Mouse (Mus musculus) lung, postnatal 0 days (tissue): ENCODE results near the gene Gng5. TPM values are rescaled to one million over a fixed set of nuclear protein-coding genes. Genes with fewer than 3 reads are reported as not detected.

Source experiments
- ATAC-seq: fragments of 200-750 bp; cut with Nextera tagmentation; 2 replicates; pipeline ENCODE4 v1.8.0; 2017; ENCODE audit warnings: moderate library complexity
- DNase-seq: peaks from one replicate; pipeline ENCODE4 v3.0.0-alpha.2; 2016; ENCODE audit warnings: low spot score
- H3K27ac ChIP-seq: fragments of 300-500 bp; sonication (generic); 2 replicates; pipeline ENCODE4 v1.5.1; 2014; ENCODE audit warnings: antibody characterized with exemption, mild to moderate bottlenecking, low read length, mixed read lengths
- H3K27me3 ChIP-seq: fragments of 300-500 bp; sonication (generic); replicated peaks from 2 replicates; pipeline ENCODE4 v1.6.1; 2014; ENCODE audit warnings: low read length, mixed read lengths; ENCODE audit not compliant: insufficient read depth
- H3K36me3 ChIP-seq: fragments of 300-500 bp; sonication (generic); 2 replicates; pipeline ENCODE4 v1.6.1; 2014; ENCODE audit warnings: low read length, mixed read lengths; ENCODE audit not compliant: insufficient read depth
- H3K4me1 ChIP-seq: fragments of 300-500 bp; sonication (generic); 2 replicates; pipeline ENCODE4 v1.6.1; 2014; ENCODE audit warnings: antibody characterized with exemption, low read depth, low read length, mixed read lengths; ENCODE audit not compliant: insufficient read depth
- H3K4me2 ChIP-seq: fragments of 300-500 bp; sonication (generic); replicated peaks from 2 replicates; pipeline ENCODE4 v1.6.1; 2014; ENCODE audit warnings: low read depth, mild to moderate bottlenecking, low read length, moderate library complexity, mixed read lengths
- H3K4me3 ChIP-seq: fragments of 300-500 bp; sonication (generic); 2 replicates; pipeline ENCODE4 v1.5.1; 2014; ENCODE audit warnings: low read depth, low read length
- H3K9ac ChIP-seq: fragments of 300-500 bp; sonication (generic); replicated peaks from 2 replicates; pipeline ENCODE4 v1.6.1; 2014; ENCODE audit warnings: low read depth, mild to moderate bottlenecking
- H3K9me3 ChIP-seq: fragments of 300-500 bp; sonication (generic); 2 replicates; pipeline ENCODE4 v1.6.1; 2016; ENCODE audit warnings: low read length, mixed read lengths
- CTCF ChIP-seq: IDR thresholded peaks from 2 replicates; pipeline ENCODE4 v1.5.1; 2016; ENCODE audit warnings: antibody characterized with exemption, mild to moderate bottlenecking
- EP300 ChIP-seq: IDR thresholded peaks from 2 replicates; pipeline ENCODE4 v1.6.1; 2016; ENCODE audit warnings: antibody characterized with exemption, mild to moderate bottlenecking, control low read depth
- WGBS: fragments of 180-500 bp; shearing (Covaris S2); extraction: QIAGEN DNeasy Blood & Tissue Kit; methylation state at CpG from one replicate; pipeline ENCODE4 v1.1.7; 2014; 5-methylcytosine and 5-hydroxymethylcytosine counted together
- polyA plus RNA-seq: library from polyadenylated mRNA; unstranded; fragments of >200 nt; fragmentation: Nextera tagmentation; extraction: Ambion mirVana; gene quantifications from 2 replicates; pipeline ENCODE4 v1.2.1, GENCODE M21; 2015

Gene Gng5
- polyA plus RNA-seq, 1 experiment from 2014 or later = 1,414 TPM

- WGBS = under 1% methylated on average over 32 of the region's 57 CpGs
Observed at GRCm38 (mm10) chr3:146500003-146500809, 599 bp downstream of the Gng5 start.

GRCm38 (mm10) chr3:146500810-146501201 lies 1.2 kb downstream of the Gng5 start:
- Histone ChIP-seq H3K4me2 (peak overlapping the region; percentile 64), H3K27ac (peak overlapping the region; percentile 99), H3K27me3 (no peaks in the 10 kb centered on the region), H3K9me3 (no peaks in the 10 kb centered on the region), H3K4me3 (peak overlapping the region; percentile 96), H3K4me1 (peaks cover 3% of the 10 kb centered on the region; the same call in 1 of the 2 replicates), H3K36me3 (0 out of 2 replicates have a peak, but pooled peaks cover 5% of the 10 kb centered on the region), H3K9ac (peak overlapping the region; percentile 94)
- DNase-seq = no peak
- ATAC-seq = no peak
- WGBS = 3% methylated on average over 5 of the region's 5 CpGs
- TF ChIP-seq CTCF (no peak), EP300 (no peak)

More at GRCm38 (mm10) chr3:146500003-146500809, 599 bp downstream of the Gng5 start:
- peak overlapping the region; percentile 64 for H3K4me2 ChIP-seq
- TF ChIP-seq CTCF (no peak), EP300 (no peak; the same call in 1 of the 2 replicates)
- no peaks in the 10 kb centered on the region for H3K9me3 ChIP-seq
- H3K9ac ChIP-seq = peak overlapping the region; percentile 94
- peak overlapping the region; percentile 99 for H3K27ac ChIP-seq
- H3K36me3 ChIP-seq = no peaks in the 10 kb centered on the region
- H3K4me1 ChIP-seq = peaks cover 3% of the 10 kb centered on the region; the same call in 1 of the 2 replicates
- DNase-seq (peak; percentile 78), ATAC-seq (peak; percentile 72)
- H3K4me3 ChIP-seq = peak overlapping the region; percentile 96
- no peaks in the 10 kb centered on the region for H3K27me3 ChIP-seq

GRCm38 (mm10) chr3:146501601-146502123 lies 2.1 kb downstream of the Gng5 start:
- TF ChIP-seq CTCF (no peak), EP300 (peak; percentile 70)
- Histone ChIP-seq H3K27me3 (no peaks in the 10 kb centered on the region), H3K4me1 (peaks cover 3% of the 10 kb centered on the region; the same call in 1 of the 2 replicates), H3K27ac (peak overlapping the region; percentile 99), H3K9ac (peak overlapping the region; percentile 94; the same call in 1 of the 2 replicates), H3K36me3 (peaks cover 12% of the 10 kb centered on the region; the same call in 1 of the 2 replicates), H3K9me3 (no peaks in the 10 kb centered on the region), H3K4me2 (peak overlapping the region; percentile 64), H3K4me3 (peak overlapping the region; percentile 96)
- peak; percentile 24 for ATAC-seq
- 27% methylated on average over 5 of the region's 5 CpGs for WGBS
- peak; percentile 83 for DNase-seq

GRCm38 (mm10) chr3:146506711-146507110 lies 7.1 kb downstream of the Gng5 start:
- Histone ChIP-seq H3K27ac (no peak overlapping the region), H3K27me3 (no peaks in the 10 kb centered on the region), H3K36me3 (peaks cover 30% of the 10 kb centered on the region), H3K4me2 (no peak overlapping the region), H3K9ac (no peak overlapping the region), H3K9me3 (no peaks in the 10 kb centered on the region), H3K4me1 (no peaks in the 10 kb centered on the region; the same call in 1 of the 2 replicates), H3K4me3 (no peak overlapping the region)
- ATAC-seq = no peak
- TF ChIP-seq CTCF (no peak), EP300 (no peak)
- DNase-seq = no peak
- WGBS = 96% methylated on average over 7 of the region's 7 CpGs

- peak overlapping the region; percentile 99 for H3K27ac ChIP-seq
- H3K4me3 ChIP-seq = peak overlapping the region; percentile 91
- peak overlapping the region; percentile 75 for H3K9ac ChIP-seq
- DNase-seq = peak; percentile 11
- H3K4me2 ChIP-seq = peak overlapping the region; percentile 76
- H3K4me1 ChIP-seq = no peaks in the 10 kb centered on the region
- H3K36me3 ChIP-seq = 0 out of 2 replicates have a peak, but pooled peaks cover 14% of the 10 kb centered on the region
- H3K9me3 ChIP-seq = no peaks in the 10 kb centered on the region
- WGBS = 27% methylated on average over 5 of the region's 5 CpGs
- no peaks in the 10 kb centered on the region for H3K27me3 ChIP-seq
- peak; percentile 29 for TF ChIP-seq CTCF
- no peak for TF ChIP-seq EP300
- ATAC-seq = no peak
Observed at GRCm38 (mm10) chr3:146520226-146520797, 20.7 kb downstream of the Gng5 start.
